Mouse (Mus musculus) liver, adult 2 months (tissue): ENCODE measurements at regions not wholly inside any gene's neighbourhood (a gene's known extent, or its start where the extent isn't known, plus 50 kb on each side); places are given as distances from the start of the nearest gene placed in this dataset.

Experiments
- DNase-seq: peaks from one replicate; pipeline ENCODE4 v3.0.0-alpha.2; 2011; ENCODE audit warnings: low read depth, low spot score; ENCODE audit errors: extremely low read depth
- H3K27ac ChIP-seq: fragments of 200-500 bp; replicated peaks from 2 replicates; pipeline ENCODE4 v1.5.1; 2012; ENCODE audit warnings: low read depth, mild to moderate bottlenecking, control low read depth, inconsistent platforms, low read length; ENCODE audit not compliant: insufficient read depth
- H3K27me3 ChIP-seq: fragments of 200-500 bp; 2 replicates; pipeline ENCODE4 v1.6.1; 2012; ENCODE audit warnings: mild to moderate bottlenecking, moderate library complexity, low read length, inconsistent platforms; ENCODE audit not compliant: control insufficient read depth, insufficient read depth
- H3K36me3 ChIP-seq: fragments of 200-500 bp; 2 replicates; pipeline ENCODE4 v1.6.1; 2012; ENCODE audit warnings: low read length, inconsistent platforms; ENCODE audit not compliant: control insufficient read depth, insufficient read depth
- H3K4me1 ChIP-seq: fragments of 200-500 bp; 2 replicates; pipeline ENCODE4 v1.6.1; 2011; ENCODE audit warnings: low read length; ENCODE audit not compliant: control insufficient read depth, insufficient read depth
- H3K4me3 ChIP-seq: fragments of 200-500 bp; 2 replicates; pipeline ENCODE4 v1.5.1; 2011; ENCODE audit warnings: low read depth, mild to moderate bottlenecking, control low read depth, low read length, moderate library complexity; ENCODE audit not compliant: insufficient read depth
- H3K79me2 ChIP-seq: fragments of 200-500 bp; 2 replicates; pipeline ENCODE4 v1.6.1; 2012; ENCODE audit warnings: inconsistent platforms, mild to moderate bottlenecking, low read length, moderate library complexity; ENCODE audit not compliant: control insufficient read depth, insufficient read depth
- H3K9ac ChIP-seq: fragments of 200-500 bp; 2 replicates; pipeline ENCODE4 v1.6.1; 2012; ENCODE audit warnings: low read depth, mild to moderate bottlenecking, control low read depth, inconsistent platforms, low read length
- CTCF ChIP-seq: fragments of 200-500 bp; IDR thresholded peaks from 2 replicates; pipeline ENCODE4 v1.5.1; 2011; ENCODE audit warnings: low read depth, low read length, control low read depth
- POLR2A ChIP-seq: fragments of 200-500 bp; IDR thresholded peaks from 2 replicates; pipeline ENCODE4 v1.6.1; 2011; ENCODE audit warnings: low read length, control low read depth; ENCODE audit not compliant: insufficient read depth; ENCODE audit errors: extremely low read depth
- WGBS: fragments of 180-500 bp; shearing (Covaris S2); methylation state at CpG from one replicate; pipeline ENCODE4 v1.1.7; 2018; 5-methylcytosine and 5-hydroxymethylcytosine counted together

DNA sequence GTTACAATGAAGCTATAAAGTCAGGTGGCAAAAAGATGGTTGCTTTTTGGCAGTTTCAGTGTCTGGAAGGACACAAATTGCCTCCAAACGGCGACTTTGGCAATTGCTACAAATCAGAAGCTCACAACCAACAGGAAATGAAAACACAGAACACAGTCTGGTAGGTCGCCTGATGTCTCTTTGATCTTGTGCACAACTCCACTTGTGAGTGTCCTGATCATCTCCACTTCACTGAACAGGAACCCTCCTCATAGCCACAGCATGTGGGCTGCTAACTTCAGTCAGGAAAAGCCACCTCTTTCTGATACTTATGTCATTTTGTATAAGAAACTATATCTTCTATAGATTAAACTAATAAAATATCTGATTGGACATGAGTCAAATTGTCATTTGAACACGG is 544.2 kb upstream of the Hsf2 start:
- Histone ChIP-seq H3K27ac (no peak overlapping the region), H3K4me1 (no peaks in the 10 kb centered on the region)
- 65% methylated on average over 4 of the region's 4 CpGs for WGBS

GRCm38 (mm10) chr10:56944434-56945145 is 541.6 kb upstream of the Hsf2 start:
- H3K4me3 ChIP-seq: no peak overlapping the region
- no peaks in the 10 kb centered on the region for H3K36me3 ChIP-seq
- 70% methylated on average over 5 of the region's 5 CpGs for WGBS
- TF ChIP-seq POLR2A (no peak), CTCF (no peak)
- no peak for DNase-seq
- H3K79me2 ChIP-seq: no peaks in the 10 kb centered on the region
- no peaks in the 10 kb centered on the region for H3K4me1 ChIP-seq
- H3K9ac ChIP-seq: no peak overlapping the region
- no peak overlapping the region for H3K27ac ChIP-seq
- H3K27me3 ChIP-seq: no peaks in the 10 kb centered on the region

More for the DNA sequence above, 544.2 kb upstream of the Hsf2 start:
- Histone ChIP-seq H3K9ac (no peak overlapping the region), H3K27me3 (no peaks in the 10 kb centered on the region), H3K36me3 (no peaks in the 10 kb centered on the region), H3K4me3 (no peak overlapping the region), H3K79me2 (no peaks in the 10 kb centered on the region)
- no peak for TF ChIP-seq POLR2A
- no peak for TF ChIP-seq CTCF
- no peak for DNase-seq

DNA sequence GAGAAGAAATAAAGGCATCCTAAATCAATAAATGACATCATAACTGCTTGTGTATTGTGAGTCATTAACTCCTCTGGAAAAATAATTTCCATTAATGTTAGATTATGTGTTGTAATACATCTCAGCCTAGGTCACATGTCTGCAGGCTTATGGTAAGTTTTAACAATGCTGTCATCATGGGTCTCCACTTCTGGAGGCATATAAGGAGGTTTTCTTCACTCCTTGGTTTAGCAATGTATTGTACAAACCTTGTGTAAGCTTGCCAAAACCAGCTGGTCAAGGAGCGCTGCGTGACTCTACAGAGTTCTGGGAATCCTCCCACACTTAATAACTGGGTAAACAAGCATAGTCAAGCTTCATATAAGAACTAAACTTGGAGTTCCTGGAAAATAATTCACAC is 529.5 kb upstream of the Hsf2 start:
- no peak overlapping the region for H3K4me3 ChIP-seq
- H3K9ac ChIP-seq: no peak overlapping the region
- H3K27ac ChIP-seq: no peak overlapping the region
- no peaks in the 10 kb centered on the region for H3K4me1 ChIP-seq
- H3K36me3 ChIP-seq: no peaks in the 10 kb centered on the region
- no peaks in the 10 kb centered on the region for H3K79me2 ChIP-seq
- DNase-seq: no peak
- H3K27me3 ChIP-seq: no peaks in the 10 kb centered on the region
- WGBS: 82% methylated on average over 2 of the region's 2 CpGs
- TF ChIP-seq CTCF (no peak), POLR2A (no peak)

DNA sequence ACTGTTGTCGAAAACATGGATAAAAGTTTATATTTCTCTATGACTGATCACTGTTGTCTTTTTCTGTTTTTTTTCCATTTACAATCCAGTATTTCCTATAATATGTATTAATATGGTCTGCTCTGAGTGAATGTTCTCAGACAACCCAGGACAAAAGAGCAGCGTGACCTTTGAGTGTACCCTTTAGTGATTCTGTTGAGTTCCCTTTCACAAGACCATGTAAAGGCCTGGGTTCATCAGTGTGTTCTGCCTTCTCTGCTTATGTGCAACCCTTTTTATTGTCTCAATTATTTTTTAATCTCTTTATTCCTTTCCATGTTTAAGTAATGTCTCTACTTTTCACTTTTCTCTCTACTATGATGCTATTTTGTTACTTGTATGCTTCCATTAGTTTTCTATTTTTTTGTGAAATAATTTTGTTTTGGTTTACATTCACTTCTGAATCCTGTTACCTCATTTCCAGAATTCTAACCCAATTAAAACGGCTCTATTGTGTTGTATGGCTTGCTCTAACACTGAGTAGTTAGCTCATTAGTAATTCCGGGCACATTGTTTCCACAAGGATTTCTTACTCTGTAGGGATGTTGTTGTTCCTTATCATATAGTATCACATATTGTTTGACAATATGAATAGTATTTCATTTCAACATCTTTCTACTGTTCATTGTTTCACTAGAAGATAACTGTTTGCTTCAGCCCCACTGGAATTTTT is 523.9 kb upstream of the Hsf2 start:
- Histone ChIP-seq H3K36me3 (no peaks in the 10 kb centered on the region), H3K27me3 (no peaks in the 10 kb centered on the region), H3K4me3 (no peak overlapping the region), H3K79me2 (no peaks in the 10 kb centered on the region), H3K9ac (no peak overlapping the region), H3K27ac (no peak overlapping the region), H3K4me1 (no peaks in the 10 kb centered on the region)
- no peak for DNase-seq
- 83% methylated on average over 4 of the region's 4 CpGs for WGBS
- no peak for TF ChIP-seq POLR2A
- no peak for TF ChIP-seq CTCF

- no peak overlapping the region for H3K27ac ChIP-seq
- H3K4me1 ChIP-seq: no peaks in the 10 kb centered on the region
- H3K36me3 ChIP-seq: no peaks in the 10 kb centered on the region
- no peaks in the 10 kb centered on the region for H3K27me3 ChIP-seq
- 69% methylated on average over 3 of the region's 3 CpGs for WGBS
- no peak overlapping the region for H3K4me3 ChIP-seq
- TF ChIP-seq POLR2A (no peak), CTCF (no peak)
- DNase-seq: no peak
- H3K79me2 ChIP-seq: no peaks in the 10 kb centered on the region
- H3K9ac ChIP-seq: no peak overlapping the region
Observed at GRCm38 (mm10) chr10:56963215-56963614, 523.0 kb upstream of the Hsf2 start.

DNA sequence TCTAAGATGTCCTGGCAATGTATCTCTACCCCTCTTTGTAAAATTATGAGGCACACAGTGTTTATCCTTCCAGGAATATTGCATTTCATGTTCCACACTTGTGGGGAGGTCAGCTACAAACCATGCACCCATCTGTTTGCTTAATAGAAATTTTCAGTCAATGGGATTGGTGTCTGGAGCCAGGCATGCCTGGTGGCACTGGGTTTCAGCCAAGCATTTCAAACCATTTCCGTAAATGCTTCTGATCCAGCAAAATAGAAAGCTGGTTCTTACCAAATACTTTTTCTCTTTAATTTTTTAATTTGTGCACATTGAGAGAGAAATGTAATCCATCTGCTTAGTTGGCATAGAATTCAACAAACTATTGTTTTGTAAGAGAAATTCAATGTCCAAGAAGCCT is 517.3 kb upstream of the Hsf2 start:
- Histone ChIP-seq H3K36me3 (no peaks in the 10 kb centered on the region), H3K4me3 (no peak overlapping the region), H3K79me2 (no peaks in the 10 kb centered on the region), H3K27me3 (no peaks in the 10 kb centered on the region), H3K4me1 (no peaks in the 10 kb centered on the region), H3K9ac (no peak overlapping the region), H3K27ac (no peak overlapping the region)
- WGBS: 89% methylated on average over 1 of the region's 1 CpGs
- DNase-seq: no peak
- TF ChIP-seq POLR2A: no peak
- no peak for TF ChIP-seq CTCF
